Mouse (Mus musculus) mouse trophoblast stem cell (cell line): ENCODE data around the gene Smchd1.
"Not testable (repeated sequence)": the region's sequence is repeated elsewhere in the genome, so short reads cannot be mapped to it uniquely, and the experiment has no call there.

Experiments
- in situ Hi-C, 2 experiments: fragments of 300-500 bp; cut with MseI, MboI; formaldehyde crosslinking; loops; 2 replicates in 1 of 2; 3 replicates in 1 of 2; pipeline ENCODE4 v1.15.1; 2025

Gene Smchd1

DNA sequence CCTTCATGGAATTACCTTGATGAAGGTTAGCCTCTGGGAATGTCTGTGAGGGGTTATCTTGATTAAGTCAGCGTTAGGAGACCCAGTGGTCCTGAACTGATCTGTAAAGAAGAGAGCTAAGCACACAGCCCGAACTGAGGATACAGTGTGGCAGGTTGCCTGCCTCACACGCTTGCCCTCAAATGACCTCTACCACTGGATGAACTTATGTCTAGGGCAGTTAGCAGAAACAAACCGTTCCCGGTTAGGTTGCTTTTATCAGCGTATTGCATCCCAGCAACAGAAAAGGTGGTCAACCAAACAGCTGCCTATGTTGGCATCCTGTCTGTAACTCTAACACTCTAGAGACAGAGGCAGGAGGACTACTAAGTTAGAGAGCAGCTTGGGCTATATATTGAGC lies 30.0 kb downstream of the Smchd1 start:
- in situ Hi-C loops, result no loop called here

- in situ Hi-C loops, result no loop called here
These were observed 30.4 kb downstream of the Smchd1 start for GRCm38 (mm10) chr17:71444718-71445117.

DNA sequence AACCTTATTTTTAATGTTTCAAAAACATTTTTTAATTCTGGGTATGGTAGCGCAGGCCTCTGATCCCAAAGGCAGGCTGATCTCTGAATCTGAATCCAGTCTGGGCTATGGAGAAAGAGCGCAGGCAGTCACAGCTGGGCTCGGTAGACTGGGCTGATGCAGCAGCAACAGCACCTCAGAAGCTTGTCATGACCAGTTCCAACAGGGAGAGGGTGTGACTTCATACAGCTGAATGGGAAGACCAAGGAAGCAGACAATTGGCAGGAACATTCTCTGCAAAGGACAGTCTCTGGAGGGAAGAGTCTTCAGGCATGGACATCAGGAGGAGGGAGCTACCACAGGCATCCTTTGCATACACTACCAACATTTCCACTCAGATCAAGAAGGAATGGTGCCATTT lies 31.0 kb downstream of the Smchd1 start:
- in situ Hi-C loops, result no loop called here

- in situ Hi-C loops, result no loop called here
These were observed 31.9 kb downstream of the Smchd1 start for GRCm38 (mm10) chr17:71443273-71443672.

- in situ Hi-C loops, result not testable (repeated sequence)
These were observed 52.6 kb downstream of the Smchd1 start for GRCm38 (mm10) chr17:71422502-71422901.

GRCm38 (mm10) chr17:71419448-71419847 lies 55.7 kb downstream of the Smchd1 start:
- in situ Hi-C loops, result not testable (repeated sequence)

DNA sequence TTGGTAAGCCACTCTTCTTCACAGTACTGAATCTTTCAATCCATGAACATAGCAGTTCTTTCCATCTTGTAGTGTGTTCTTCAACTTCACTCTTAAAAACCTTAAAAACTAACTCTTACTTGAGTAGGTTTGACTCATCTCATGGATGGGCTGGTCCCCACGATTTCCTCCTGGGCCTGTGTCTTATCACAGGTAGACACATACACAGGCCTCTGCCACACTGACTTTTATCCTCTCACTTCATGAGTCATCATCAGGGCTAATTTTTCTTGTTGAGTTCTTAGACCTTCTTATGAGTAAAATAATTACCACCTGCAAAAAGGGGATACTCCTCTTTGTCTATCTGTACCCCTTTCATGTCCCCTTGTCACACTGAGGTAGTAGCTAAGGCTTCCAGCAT lies 58.1 kb downstream of the Smchd1 start:
- in situ Hi-C loops, result no loop called here

DNA sequence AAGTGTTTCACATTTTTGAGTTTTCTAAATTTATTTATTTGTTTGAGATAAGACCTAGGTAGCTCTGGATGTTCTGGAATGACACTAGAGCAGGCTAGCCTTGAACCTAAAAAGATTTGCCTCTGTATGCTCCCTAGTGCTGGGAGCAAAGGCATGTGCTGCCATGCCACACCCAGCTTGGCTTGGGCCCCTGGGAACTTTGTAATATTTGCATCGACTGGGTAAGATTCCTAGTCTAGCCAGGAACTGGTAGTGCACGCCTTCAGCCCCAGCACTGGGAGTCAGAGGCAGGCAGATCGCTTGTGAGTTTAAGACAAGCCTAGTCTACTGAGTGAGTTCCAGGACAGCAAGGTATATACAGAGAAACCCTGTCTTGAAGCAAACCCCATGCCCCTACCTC lies 87.7 kb downstream of the Smchd1 start:
- in situ Hi-C loops, result no loop called here

DNA sequence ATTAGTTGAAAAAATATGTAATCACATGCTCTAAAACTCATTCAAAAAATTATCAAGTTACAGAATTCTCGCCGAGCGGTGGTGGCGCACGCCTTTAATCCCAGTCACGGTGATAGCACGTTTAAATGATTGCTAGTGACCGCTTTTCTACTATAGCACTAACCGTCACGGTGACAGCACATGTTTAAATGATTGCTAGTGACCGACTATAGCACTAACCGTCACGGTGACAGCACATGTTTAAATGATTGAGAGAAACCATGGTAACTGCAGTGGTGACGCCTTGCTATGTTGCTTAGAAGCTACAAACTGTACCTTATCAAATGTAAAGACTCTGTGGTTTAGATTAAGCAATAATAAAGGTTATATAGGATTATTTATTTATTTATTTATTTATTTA lies 94.8 kb downstream of the Smchd1 start:
- in situ Hi-C loops, result no loop called here

GRCm38 (mm10) chr17:71377901-71378300 lies 97.2 kb downstream of the Smchd1 start:
- in situ Hi-C loops, result no loop called here

GRCm38 (mm10) chr17:71355526-71355925 lies 119.6 kb downstream of the Smchd1 start:
- in situ Hi-C loops, result no loop called here

- in situ Hi-C loops, result no loop called here
These were observed 120.9 kb downstream of the Smchd1 start for GRCm38 (mm10) chr17:71354205-71354604.

DNA sequence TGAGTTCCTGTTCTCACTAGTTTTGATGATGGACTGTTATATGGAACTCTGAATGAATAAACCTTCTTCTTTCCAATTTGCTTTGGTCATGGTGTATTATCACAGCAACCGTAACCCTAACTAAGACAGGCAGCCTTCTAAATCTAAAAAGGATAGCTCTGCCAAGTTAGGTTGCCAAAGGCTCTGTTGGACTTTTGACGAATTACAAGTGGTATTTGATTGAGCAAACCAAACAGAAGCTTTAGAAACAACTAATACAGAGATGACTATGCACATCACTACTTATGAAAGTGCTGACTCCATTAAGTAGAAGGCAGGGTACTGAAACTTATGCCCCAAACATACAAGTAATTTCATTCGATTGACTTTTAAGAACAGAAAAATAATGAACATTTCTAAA lies 127.0 kb downstream of the Smchd1 start:
- in situ Hi-C loops, result no loop called here

DNA sequence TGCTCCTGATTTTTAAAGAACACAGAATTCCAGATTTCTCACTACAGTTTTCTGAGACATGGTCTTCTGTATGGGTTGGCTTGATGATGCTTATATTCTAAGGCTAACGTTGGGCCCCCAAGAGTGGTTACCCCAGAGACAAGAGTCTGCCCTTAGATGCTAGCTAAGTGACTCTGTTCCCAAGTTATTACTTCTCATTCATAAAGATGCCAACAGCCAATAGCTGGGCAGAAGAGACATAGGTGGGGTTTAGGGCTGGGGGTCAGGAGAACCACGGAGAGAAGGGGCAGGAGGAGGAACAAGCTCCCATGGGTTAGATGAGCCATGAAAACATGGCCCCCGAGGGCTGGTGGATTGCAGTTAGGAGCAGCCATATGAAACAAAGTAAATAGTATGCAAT lies 133.1 kb downstream of the Smchd1 start:
- in situ Hi-C loops, result no loop called here

GRCm38 (mm10) chr17:71338627-71339026 lies 136.5 kb downstream of the Smchd1 start:
- in situ Hi-C loops, result no loop called here

- in situ Hi-C loops, result no loop called here
These were observed 137.6 kb downstream of the Smchd1 start for GRCm38 (mm10) chr17:71337546-71337945.

GRCm38 (mm10) chr17:71336421-71336820 lies 138.7 kb downstream of the Smchd1 start:
- in situ Hi-C loops, result no loop called here

- in situ Hi-C loops, result no loop called here
These were observed 142.8 kb downstream of the Smchd1 start for GRCm38 (mm10) chr17:71332298-71332697.

- in situ Hi-C loops, result not testable (repeated sequence)
These were observed 154.4 kb downstream of the Smchd1 start for GRCm38 (mm10) chr17:71320731-71321130.

- in situ Hi-C loops, result no loop called here
These were observed 155.8 kb downstream of the Smchd1 start for GRCm38 (mm10) chr17:71319361-71319760.

GRCm38 (mm10) chr17:71317571-71317970 lies 157.6 kb downstream of the Smchd1 start:
- in situ Hi-C loops, result no loop called here

GRCm38 (mm10) chr17:71314315-71314714 lies 160.8 kb downstream of the Smchd1 start:
- in situ Hi-C loops, result no loop called here

- in situ Hi-C loops, result no loop called here
These were observed 163.6 kb downstream of the Smchd1 start, which contains the start of gene Emilin2 for GRCm38 (mm10) chr17:71311340-71312171. Gene Emilin2, minus strand, starts transcription at chr17:71311978.
